Mouse (Mus musculus) stomach, embryonic 14.5 days (tissue): ENCODE measurements around the gene Bak1. TPM values are rescaled to one million over a fixed set of nuclear protein-coding genes. Genes with fewer than 3 reads are reported as not detected.
A peak's percentile ranks its signal among the peaks of the same experiment; 100 is the strongest.

Source experiments
- ATAC-seq: fragments of 200-750 bp; cut with Nextera tagmentation; 2 replicates; pipeline ENCODE4 v1.8.0; 2017; ENCODE audit warnings: low read depth, moderate TSS enrichment; ENCODE audit not compliant: insufficient number of reproducible peaks, insufficient read depth, low FRiP score
- H3K27ac ChIP-seq: fragments of 300-500 bp; sonication (generic); 2 replicates; pipeline ENCODE4 v1.5.1; 2014; ENCODE audit warnings: mild to moderate bottlenecking, low read length, moderate library complexity, mixed read lengths
- H3K27me3 ChIP-seq: fragments of 300-500 bp; sonication (generic); 2 replicates; pipeline ENCODE4 v1.6.1; 2014; ENCODE audit warnings: low read length, control low read depth, mixed read lengths; ENCODE audit not compliant: control insufficient read depth, insufficient read depth
- H3K36me3 ChIP-seq: fragments of 300-500 bp; sonication (generic); 2 replicates; pipeline ENCODE4 v1.6.1; 2014; ENCODE audit warnings: mild to moderate bottlenecking, control low read depth, low read length, moderate library complexity, mixed read lengths; ENCODE audit not compliant: control insufficient read depth, insufficient read depth
- H3K4me1 ChIP-seq: fragments of 300-500 bp; sonication (generic); 2 replicates; pipeline ENCODE4 v1.6.1; 2014; ENCODE audit warnings: low read length, control low read depth, mixed read lengths; ENCODE audit not compliant: control insufficient read depth, insufficient read depth
- H3K4me2 ChIP-seq: fragments of 300-500 bp; sonication (generic); replicated peaks from 2 replicates; pipeline ENCODE4 v1.6.1; 2014; ENCODE audit warnings: low read depth, low read length, control low read depth
- H3K4me3 ChIP-seq: fragments of 300-500 bp; sonication (generic); 2 replicates; pipeline ENCODE4 v1.5.1; 2014; ENCODE audit warnings: low read depth, low read length, control low read depth
- H3K9ac ChIP-seq: fragments of 300-500 bp; sonication (generic); replicated peaks from 2 replicates; pipeline ENCODE4 v1.6.1; 2014; ENCODE audit warnings: low read depth, mild to moderate bottlenecking, control low read depth, low read length, moderate library complexity, mixed read lengths
- H3K9me3 ChIP-seq: fragments of 300-500 bp; sonication (generic); 2 replicates; pipeline ENCODE4 v1.6.1; 2016; ENCODE audit warnings: low read depth, low read length, control low read depth; ENCODE audit not compliant: control insufficient read depth
- WGBS: fragments of 180-500 bp; shearing (Covaris S2); extraction: QIAGEN DNeasy Blood & Tissue Kit; methylation state at CpG from one replicate; pipeline ENCODE4 v1.1.7; 2014; 5-methylcytosine and 5-hydroxymethylcytosine counted together
- polyA plus RNA-seq: library from polyadenylated mRNA; unstranded; fragments of >200 nt; fragmentation: Nextera tagmentation; extraction: Ambion mirVana; gene quantifications from 2 replicates; pipeline ENCODE4 v1.2.1, GENCODE M21; 2014

Bak1 gene
- polyA plus RNA-seq, 1 experiment from 2014 or later, result 10.4 TPM

DNA sequence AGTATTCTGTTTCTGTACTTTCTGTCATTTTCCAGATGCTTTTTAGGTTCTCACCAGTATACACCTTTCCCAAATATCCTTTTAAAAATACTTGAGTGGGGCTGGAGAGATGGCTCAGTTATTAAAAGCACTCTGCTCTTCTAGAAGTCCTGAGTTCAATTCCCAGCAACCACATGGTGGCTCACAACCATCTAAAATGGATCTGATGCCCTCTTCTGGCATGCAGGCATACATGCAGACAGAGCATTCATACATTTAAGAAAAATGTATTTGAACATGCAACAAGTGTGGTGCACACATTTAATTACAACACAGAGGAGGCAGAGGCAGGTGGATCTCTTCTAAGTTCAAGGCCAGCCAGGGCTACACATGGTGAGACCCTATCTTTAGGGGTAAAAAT lies 53.4 kb downstream of the Bak1 start:
- no peak overlapping the region for H3K27ac ChIP-seq
- H3K27me3 ChIP-seq, result no peaks in the 10 kb centered on the region
- peaks cover 31% of the 10 kb centered on the region for H3K36me3 ChIP-seq
- H3K9ac ChIP-seq, result no peak overlapping the region
- ATAC-seq, result no peak
- H3K4me3 ChIP-seq, result no peak overlapping the region
- peaks cover 18% of the 10 kb centered on the region; the same call in 1 of the 2 replicates for H3K4me1 ChIP-seq
- H3K4me2 ChIP-seq, result no peak overlapping the region
- no peaks in the 10 kb centered on the region for H3K9me3 ChIP-seq

DNA sequence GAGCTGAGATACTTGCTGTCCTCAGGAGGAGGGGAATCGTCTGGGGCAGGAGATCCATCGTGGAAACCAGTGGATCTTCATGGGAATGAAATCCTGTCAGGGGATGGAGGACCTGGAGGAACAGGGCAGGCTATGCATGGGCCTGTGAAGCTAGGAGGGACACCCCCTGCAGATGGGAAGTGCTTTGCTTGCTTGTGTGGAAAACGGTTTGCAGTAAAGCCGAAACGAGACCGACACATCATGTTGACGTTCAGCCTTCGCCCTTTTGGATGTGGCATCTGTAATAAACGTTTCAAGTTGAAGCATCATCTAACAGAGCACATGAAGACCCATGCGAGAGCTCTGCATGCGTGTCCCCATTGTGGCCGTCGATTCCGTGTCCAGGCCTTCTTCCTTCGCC lies 54.3 kb downstream of the Bak1 start:
- no peaks in the 10 kb centered on the region for H3K27me3 ChIP-seq
- H3K9me3 ChIP-seq, result no peaks in the 10 kb centered on the region
- H3K4me3 ChIP-seq, result no peak overlapping the region
- H3K4me2 ChIP-seq, result no peak overlapping the region
- H3K4me1 ChIP-seq, result peaks cover 18% of the 10 kb centered on the region; the same call in 1 of the 2 replicates
- no peak overlapping the region for H3K27ac ChIP-seq
- H3K36me3 ChIP-seq, result peaks cover 31% of the 10 kb centered on the region
- WGBS, result 93% methylated on average over 15 of the region's 15 CpGs
- no peak overlapping the region for H3K9ac ChIP-seq
- no peak for ATAC-seq

DNA sequence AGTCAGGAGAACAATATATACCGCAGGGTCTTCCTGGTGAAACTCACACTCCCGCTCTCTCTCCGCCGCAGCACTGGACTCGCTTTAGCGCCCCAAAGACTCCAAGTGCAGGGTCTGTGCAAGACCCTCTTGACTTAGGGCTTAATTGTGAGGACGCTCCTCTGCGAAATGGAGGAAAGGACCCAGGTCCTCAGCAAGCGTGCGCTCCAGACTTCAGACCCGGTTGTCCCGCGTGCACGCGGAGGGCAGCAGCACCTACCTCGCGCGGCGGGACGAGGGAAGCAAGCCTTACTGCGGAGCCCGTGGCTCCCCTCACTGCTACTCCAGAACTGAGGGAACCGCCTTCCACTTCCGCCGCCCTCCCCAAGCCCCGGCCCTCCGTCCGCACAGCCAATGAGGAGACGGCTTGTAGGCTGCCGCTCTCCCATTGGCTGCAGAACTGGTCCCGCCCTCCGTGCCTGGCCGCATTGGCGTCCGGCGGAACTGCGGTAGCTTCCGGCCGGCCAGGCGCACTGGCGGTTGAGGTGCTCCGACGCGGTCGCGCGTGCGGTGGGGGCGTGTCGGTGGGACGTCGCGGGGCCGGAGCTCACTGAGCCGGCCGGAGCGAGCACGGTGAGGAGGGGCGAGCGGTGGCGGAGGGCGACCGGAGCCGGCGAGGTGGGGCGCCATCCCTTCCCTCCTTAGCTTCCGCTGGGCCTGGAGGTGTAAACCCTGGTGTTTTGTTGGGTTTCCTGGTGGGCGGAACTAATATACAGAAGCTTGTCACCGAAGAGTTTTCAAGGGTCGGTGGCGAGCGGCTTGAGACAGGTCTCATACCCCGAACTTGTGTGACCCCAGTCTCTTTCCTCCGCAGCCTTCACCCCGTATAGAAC lies 55.9 kb downstream of the Bak1 start, which contains the start of gene Zbtb9:
Gene Zbtb9, plus strand, starts transcription at position 465 of the 872 bp plus-strand sequence.
- H3K9ac ChIP-seq, result peak within 1 kb of the TSS; percentile 66
- under 1% methylated on average over 75 of the region's 75 CpGs for WGBS
- H3K27ac ChIP-seq, result peak within 1 kb of the TSS; percentile 87
- H3K4me3 ChIP-seq, result peak within 1 kb of the TSS; percentile 80
- no peaks in the 10 kb centered on the region for H3K27me3 ChIP-seq
- peaks cover 26% of the 10 kb centered on the region for H3K36me3 ChIP-seq
- H3K9me3 ChIP-seq, result no peaks in the 10 kb centered on the region
- peaks cover 18% of the 10 kb centered on the region; the same call in 1 of the 2 replicates for H3K4me1 ChIP-seq
- peak; percentile 100 for ATAC-seq
- peak within 1 kb of the TSS; percentile 95 for H3K4me2 ChIP-seq

DNA sequence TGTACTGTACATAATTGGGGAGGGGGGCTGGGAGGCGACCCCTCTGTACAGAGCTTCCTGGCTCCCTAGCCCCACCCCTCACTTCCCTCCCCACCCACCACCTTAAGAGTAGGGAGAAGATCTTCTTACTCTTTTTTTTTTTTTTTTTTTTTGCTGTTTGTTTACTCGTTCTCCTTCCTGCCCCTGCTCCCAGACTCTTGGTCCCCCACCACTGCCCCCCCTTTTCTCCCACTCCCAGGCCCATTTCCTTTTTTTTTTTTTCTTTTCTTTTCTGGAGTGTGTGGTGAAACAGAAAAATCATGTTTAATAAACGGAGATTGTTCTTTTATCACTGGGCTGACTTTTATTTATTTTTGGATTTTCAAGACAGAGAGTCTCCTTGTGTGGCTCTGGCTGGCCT lies 56.7 kb downstream of the Bak1 start:
- H3K36me3 ChIP-seq, result peaks cover 30% of the 10 kb centered on the region
- H3K4me1 ChIP-seq, result peaks cover 18% of the 10 kb centered on the region; the same call in 1 of the 2 replicates
- ATAC-seq, result no peak
- peak overlapping the region; percentile 65 for H3K4me2 ChIP-seq
- 3% methylated on average over 3 of the region's 3 CpGs for WGBS
- H3K9me3 ChIP-seq, result no peaks in the 10 kb centered on the region
- H3K27me3 ChIP-seq, result no peaks in the 10 kb centered on the region
- H3K27ac ChIP-seq, result peak overlapping the region; percentile 87
- H3K9ac ChIP-seq, result peak overlapping the region; percentile 66
- H3K4me3 ChIP-seq, result peak overlapping the region; percentile 80

DNA sequence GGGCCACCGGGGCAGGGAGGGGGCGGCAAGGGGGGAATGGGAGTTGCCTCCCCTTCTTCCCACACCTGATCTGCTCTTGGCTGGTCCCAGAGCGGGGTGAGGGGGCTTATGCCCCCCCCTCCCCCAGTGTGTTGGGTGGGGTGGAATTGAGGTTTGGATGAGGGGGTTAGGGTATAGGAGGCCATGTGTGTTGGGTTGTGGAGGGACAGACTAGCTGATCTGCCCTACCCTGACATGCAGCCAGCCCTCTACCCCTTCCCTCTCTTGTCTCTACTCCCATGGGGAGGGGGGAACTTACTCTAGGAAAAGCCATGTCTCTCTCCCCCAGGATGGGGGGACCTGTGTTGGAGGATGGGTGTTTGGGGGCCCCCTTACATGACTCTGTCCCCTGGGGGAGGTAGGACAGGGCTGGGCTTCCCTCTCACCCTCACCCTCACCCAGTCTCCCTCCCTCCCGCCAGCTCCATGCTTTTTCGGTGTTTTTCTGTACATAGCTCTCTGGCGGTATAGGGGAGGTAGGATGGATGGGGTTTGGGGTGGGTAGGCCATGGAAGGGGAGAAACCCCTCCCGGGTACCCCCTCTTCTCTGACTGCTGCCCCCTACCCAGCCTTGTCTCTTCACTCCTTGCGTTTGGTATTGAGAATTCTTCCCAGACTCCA lies 57.4 kb downstream of the Bak1 start:
- Histone ChIP-seq H3K36me3 (peaks cover 29% of the 10 kb centered on the region), H3K4me1 (peaks cover 18% of the 10 kb centered on the region; the same call in 1 of the 2 replicates), H3K27ac (peak overlapping the region; percentile 64; the same call in 1 of the 2 replicates), H3K4me3 (peak overlapping the region; percentile 80; the same call in 1 of the 2 replicates), H3K9ac (no peak overlapping the region; the same call in 1 of the 2 replicates), H3K27me3 (no peaks in the 10 kb centered on the region), H3K9me3 (no peaks in the 10 kb centered on the region), H3K4me2 (peak overlapping the region; percentile 65)
- 43% methylated on average over 8 of the region's 8 CpGs for WGBS
- ATAC-seq, result no peak

DNA sequence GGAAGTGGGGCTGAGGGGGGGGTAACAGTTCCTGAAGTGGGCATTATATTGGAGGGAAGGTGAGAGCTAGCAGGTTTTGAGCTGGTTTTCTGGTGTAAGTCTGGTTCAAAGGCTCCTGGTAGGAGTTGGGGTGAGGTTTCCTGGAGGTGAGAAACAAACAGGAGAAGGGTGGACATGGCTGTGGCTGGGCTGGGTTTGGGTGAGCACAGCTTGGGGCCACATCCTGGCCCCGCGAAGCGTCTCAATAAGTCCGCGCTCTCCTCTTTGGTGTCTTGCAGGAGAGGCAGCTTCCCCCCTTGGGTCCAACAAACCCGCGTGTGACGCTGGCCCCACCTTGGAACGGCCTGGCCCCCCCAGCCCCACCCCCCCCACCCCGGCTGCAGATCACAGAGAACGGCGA lies 58.6 kb downstream of the Bak1 start:
- 60% methylated on average over 11 of the region's 12 CpGs for WGBS
- H3K4me2 ChIP-seq, result no peak overlapping the region
- H3K4me3 ChIP-seq, result no peak overlapping the region
- ATAC-seq, result no peak
- peaks cover 18% of the 10 kb centered on the region; the same call in 1 of the 2 replicates for H3K4me1 ChIP-seq
- H3K27ac ChIP-seq, result no peak overlapping the region
- peaks cover 24% of the 10 kb centered on the region for H3K36me3 ChIP-seq
- H3K27me3 ChIP-seq, result no peaks in the 10 kb centered on the region
- H3K9me3 ChIP-seq, result no peaks in the 10 kb centered on the region
- no peak overlapping the region for H3K9ac ChIP-seq

Other genes starting within 250 kb of the Bak1 start
- 49.8 and 53.6 TPM in 2 replicates for gene Bnip1, start 247.9 kb downstream of the Bak1 start, polyA plus RNA-seq
- 6.4 and 8.1 TPM in 2 replicates for gene Nkx2-5, start 184.0 kb downstream of the Bak1 start, polyA plus RNA-seq
- 7.1 and 8.2 TPM in 2 replicates for gene Kifc5b, start 111.9 kb downstream of the Bak1 start, polyA plus RNA-seq
- 8.9 and 9.9 TPM in 2 replicates for gene Phf1, start 96.0 kb downstream of the Bak1 start, polyA plus RNA-seq
- 152 and 161 TPM in 2 replicates for gene Cuta, start 89.4 kb downstream of the Bak1 start, polyA plus RNA-seq
- 3.0 and 3.3 TPM in 2 replicates for gene Syngap1, start 87.8 kb downstream of the Bak1 start, polyA plus RNA-seq
- 9.8 and 10.5 TPM in 2 replicates for gene Zbtb9, start 55.8 kb downstream of the Bak1 start, polyA plus RNA-seq
- gene Itpr3, start 28.3 kb upstream of the Bak1 start, polyA plus RNA-seq, result 11.5 and 13.3 TPM in 2 replicates
- gene Uqcc2, start 104.9 kb upstream of the Bak1 start, polyA plus RNA-seq, result 296 and 362 TPM in 2 replicates
- gene Ip6k3, start 138.8 kb upstream of the Bak1 start, polyA plus RNA-seq, result 0.13 TPM in 1 of 2 replicates, not detected in the other
- gene Lemd2, start 175.5 kb upstream of the Bak1 start, polyA plus RNA-seq, result 11.3 and 11.6 TPM in 2 replicates